Mouse (Mus musculus) left cerebral cortex, postnatal 10 days (tissue): ENCODE results near the gene Cops3. TPM values are rescaled to one million over a fixed set of nuclear protein-coding genes. Genes with fewer than 3 reads are reported as not detected.

Source experiments
- DNase-seq, 2 experiments: peaks; one replicate each; pipeline ENCODE4 v3.0.0; 2021 to 2022; ENCODE audit warnings: low spot score in 2 of 2, mixed read lengths in 1 of 2; ENCODE audit errors: extremely low spot score in 1 of 2
- intact Hi-C: fragments of 180-260 bp; cut with DNase I; formaldehyde crosslinking; loops from one replicate; pipeline ENCODE4 v1.15.1; 2025
- total RNA-seq, 2 experiments: library from RNA; stranded (reverse); gene quantifications; 2 replicates each; pipeline ENCODE4 v1.2.3; 2021

Gene Cops3
- total RNA-seq, 2 experiments from 2014 or later, result 76.4 to 81.7 TPM

DNA sequence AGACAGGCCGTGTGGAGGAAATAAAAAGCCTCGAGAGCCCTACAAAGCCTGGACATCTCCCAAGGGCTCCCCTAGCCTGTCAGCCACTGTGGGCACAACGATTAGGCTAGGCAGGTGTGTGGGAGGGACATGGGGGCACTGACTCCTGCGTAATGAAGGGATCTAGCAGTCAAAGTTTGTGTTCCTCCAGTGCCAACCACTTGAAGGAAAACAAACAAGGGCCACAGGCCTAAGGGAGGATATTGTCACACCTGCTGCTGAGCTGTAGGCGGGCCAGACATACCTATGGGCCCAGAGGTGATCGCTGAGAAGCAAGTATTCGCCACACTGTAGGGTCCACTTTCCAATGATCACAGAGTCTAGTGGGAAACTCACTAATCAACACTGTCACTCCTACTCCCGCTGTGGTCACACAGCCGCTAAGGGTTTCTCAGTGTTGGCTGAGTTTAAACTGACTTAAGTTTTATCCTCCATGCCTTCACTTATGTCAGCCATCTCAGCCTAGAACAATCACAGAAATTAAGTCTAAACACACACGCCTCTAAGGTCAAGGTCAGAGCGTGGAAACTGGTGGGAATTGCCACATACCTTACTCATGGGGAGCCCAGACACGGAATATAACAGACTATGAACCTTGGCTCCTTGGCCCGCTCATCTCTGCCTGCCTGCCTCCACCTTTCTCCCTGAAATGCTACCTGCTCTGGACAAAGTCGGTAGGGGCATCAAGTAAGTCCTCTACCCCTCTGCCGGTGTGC is 53.0 kb downstream of the Cops3 start:
- intact Hi-C loops, result no loop called here
- DNase-seq, result no peak

DNA sequence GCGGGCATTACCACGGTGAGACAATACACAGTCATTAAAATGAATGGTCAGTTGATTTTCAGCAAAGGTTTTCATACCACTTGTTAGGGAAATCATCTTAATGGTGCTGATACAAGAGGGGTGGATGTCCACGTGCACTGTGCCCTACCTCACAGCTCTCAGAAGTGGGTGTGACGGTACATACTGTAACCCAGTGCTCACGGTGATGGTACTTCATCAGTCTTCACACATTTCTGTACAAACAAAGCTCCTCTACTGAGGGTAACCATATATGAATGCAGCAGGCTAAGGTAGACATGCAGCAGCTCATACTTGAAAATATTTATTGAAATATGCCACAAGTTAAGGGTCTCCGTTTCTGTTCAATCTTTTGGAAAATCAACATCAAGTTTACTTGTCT is 56.0 kb downstream of the Cops3 start:
- no peak for DNase-seq
- intact Hi-C loops, result no loop called here

- intact Hi-C loops, result no loop called here
Observed at GRCm38 (mm10) chr11:59782091-59782590, 57.5 kb downstream of the Cops3 start.

DNA sequence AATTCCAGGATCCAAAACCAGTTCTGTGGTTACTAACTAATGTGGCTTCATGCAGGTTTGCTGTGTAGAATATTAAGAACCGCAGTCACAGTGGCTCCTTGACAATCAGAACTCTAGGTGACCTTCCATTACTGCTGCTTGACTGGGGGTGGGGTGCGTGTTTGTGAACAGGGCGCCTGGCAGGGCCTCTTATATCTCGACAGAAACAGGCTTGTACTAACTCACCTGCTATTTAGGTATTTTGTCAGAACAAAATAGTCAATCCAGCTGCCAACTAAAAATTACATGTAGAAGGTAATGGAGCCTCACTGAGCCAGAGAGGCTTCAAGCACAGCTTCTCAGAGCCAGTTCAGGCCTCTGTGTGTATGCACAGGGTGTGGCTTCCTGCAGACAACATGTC is 59.4 kb downstream of the Cops3 start:
- intact Hi-C loops, result no loop called here

More at GRCm38 (mm10) chr11:59782091-59782590, 57.5 kb downstream of the Cops3 start:
- DNase-seq, result no peak

DNA sequence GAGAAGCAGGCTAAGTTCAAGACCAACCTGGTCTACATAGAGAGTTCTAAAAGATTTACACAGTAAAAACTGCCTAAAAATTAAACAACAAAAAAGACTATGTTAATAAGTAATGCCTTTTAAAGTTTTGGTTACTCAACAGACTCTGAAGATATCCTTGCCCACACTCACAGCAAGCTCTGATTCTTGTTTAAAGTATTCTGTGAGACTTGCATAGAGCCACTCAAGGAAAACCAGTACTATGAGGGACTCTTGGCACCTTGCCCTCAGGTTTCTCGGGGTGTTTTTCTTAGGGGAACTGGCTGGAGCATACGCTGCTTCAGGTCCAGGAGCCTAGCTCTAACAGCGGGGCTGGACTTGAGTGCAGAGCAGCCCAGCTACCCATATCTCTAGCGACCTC is 60.2 kb downstream of the Cops3 start:
- no peak for DNase-seq
- intact Hi-C loops, result loop anchor here (10.0 kb wide), 1 partner anchor 255 kb away; the partner anchor contains the start of gene Zkscan17

More for the DNA sequence above, 59.4 kb downstream of the Cops3 start:
- DNase-seq, result no peak

GRCm38 (mm10) chr11:59778874-59779223 is 60.8 kb downstream of the Cops3 start:
- intact Hi-C loops, result loop anchor here (10.0 kb wide), 1 partner anchor 254 kb away; the partner anchor contains the start of gene Zkscan17
- DNase-seq, result no peak

DNA sequence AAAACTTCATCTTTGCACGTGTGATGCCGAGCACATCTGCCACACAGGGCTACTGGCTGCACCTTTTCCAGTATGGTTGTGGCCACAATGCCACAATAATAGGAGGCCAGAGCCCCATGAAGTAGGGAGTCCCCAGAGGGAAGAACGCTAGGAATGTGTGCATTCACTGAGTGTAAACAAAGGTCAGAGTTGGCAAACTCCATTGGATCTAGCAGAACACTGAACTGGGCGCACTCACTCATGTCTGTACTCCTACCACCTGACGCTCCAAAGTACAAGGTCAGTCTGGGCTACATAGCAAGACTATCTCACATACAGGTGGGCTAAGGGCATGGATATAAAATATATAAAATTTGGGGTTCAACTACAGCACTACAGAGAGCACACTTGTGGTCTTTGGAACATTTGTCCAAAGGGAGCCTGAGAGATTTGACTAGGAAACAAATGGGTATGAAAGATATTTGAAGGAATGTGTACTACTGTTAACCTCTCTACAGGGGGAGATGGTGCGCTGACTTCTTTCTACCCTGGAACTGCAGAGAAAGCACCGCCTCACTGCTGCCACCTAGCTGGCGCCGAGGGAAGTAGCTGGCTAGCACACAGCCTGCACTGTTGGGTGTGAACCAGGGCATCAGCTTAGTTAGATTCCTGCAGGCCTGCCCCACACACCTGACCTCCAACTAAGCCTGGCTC is 61.3 kb downstream of the Cops3 start:
- DNase-seq, result peak; percentile 40 to 83
- intact Hi-C loops, result loop anchor here (10.0 kb wide), 1 partner anchor 254 kb away; the partner anchor contains the start of gene Zkscan17

DNA sequence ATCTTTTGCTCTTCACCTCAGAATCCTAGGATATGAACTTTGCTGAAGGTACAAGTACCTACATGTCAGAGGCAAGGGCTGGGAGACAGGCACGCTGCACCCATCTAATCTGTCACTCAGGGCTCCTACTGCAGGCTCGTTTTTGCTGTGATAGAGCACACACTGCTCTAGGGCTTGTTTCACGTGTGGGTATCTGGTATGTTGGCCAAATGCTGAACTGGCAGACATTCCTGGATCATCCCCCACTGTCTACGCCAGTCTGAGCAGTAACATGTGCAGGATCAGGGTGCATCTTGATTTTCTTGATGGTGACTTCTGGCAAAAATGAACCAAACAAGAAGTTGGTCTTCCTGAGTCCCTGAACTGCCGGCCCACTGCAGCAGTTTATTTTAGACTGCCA is 62.4 kb downstream of the Cops3 start:
- no peak for DNase-seq
- intact Hi-C loops, result loop anchor here (10.0 kb wide), 1 partner anchor 252 kb away; the partner anchor contains the start of gene Zkscan17

- intact Hi-C loops, result loop anchor here (10.0 kb wide), 1 partner anchor 251 kb away; the partner anchor contains the start of gene Zkscan17
- DNase-seq, result no peak
Observed at GRCm38 (mm10) chr11:59775435-59776148, 64.0 kb downstream of the Cops3 start.

DNA sequence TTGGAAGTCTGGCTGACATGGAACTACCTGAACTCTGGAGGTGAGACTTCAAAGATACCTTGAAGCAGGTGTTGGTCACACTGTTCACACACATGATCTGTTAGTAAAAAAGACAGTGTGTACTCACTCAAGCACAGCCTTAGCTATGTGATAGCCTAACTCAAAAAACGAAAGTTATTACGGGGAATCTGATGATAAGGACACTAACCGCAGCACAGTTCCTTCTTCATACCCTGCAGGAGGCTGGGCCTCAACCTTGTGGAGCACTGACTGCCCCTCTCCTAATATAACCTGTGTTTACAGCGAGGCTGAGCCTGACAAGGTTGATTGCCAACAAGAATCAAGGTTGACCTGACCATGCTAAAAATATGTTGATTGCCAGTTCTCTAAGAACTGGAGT is 65.1 kb downstream of the Cops3 start:
- no peak for DNase-seq
- intact Hi-C loops, result loop anchor here (10.0 kb wide), 1 partner anchor 250 kb away; the partner anchor contains the start of gene Zkscan17

GRCm38 (mm10) chr11:59772902-59773301 is 66.7 kb downstream of the Cops3 start:
- DNase-seq, result no peak
- intact Hi-C loops, result loop anchor here (10.0 kb wide), 1 partner anchor 248 kb away; the partner anchor contains the start of gene Zkscan17

- DNase-seq, result no peak
- intact Hi-C loops, result loop anchor here (10.0 kb wide), 1 partner anchor 247 kb away; the partner anchor contains the start of gene Zkscan17
Observed at GRCm38 (mm10) chr11:59772291-59772690, 67.3 kb downstream of the Cops3 start.

DNA sequence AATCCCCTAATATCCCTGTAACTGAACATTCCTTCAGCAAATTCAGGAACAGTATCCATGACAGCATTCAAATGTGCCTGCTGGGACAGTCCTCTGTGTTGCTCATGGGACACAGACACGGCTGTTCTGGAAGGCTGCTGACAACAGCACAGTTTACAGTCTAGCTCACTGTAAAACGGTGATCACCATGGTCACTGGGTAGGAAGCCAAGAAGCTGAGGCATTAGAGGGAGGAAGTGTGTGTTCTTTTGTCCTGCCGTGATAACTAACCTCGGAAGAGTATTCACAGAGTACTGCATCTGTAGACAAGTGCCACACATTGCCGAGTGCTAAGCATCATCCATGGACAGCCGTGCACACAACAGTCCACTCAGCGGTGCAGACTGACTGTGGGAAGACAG is 68.9 kb downstream of the Cops3 start:
- intact Hi-C loops, result loop anchor here (10.0 kb wide), 1 partner anchor 246 kb away; the partner anchor contains the start of gene Zkscan17
- DNase-seq, result no peak

- intact Hi-C loops, result loop anchor here (10.0 kb wide), 1 partner anchor 245 kb away; the partner anchor contains the start of gene Zkscan17
Observed at GRCm38 (mm10) chr11:59769738-59770137, 69.9 kb downstream of the Cops3 start.

DNA sequence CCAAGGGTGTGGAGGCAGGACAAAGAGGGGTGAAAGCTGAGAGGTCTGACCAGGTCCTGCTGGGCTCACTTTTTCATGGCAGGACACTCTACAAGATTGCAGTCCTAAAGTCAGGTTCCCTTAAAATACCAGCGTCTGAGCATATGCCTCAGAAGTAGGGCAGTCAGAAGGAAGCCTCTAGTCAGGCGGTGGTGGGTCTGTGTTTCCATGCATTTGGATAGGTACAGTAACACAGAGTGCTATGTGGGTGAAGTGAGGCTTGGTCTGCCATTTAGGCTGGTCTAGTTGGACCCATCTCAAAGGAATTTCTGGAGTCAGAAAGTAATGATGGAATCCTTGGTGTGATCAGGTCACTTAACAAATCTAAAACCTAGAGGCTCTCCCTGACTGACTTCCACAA is 70.3 kb downstream of the Cops3 start:
- intact Hi-C loops, result no loop called here
- no peak for DNase-seq

More at GRCm38 (mm10) chr11:59769738-59770137, 69.9 kb downstream of the Cops3 start:
- no peak for DNase-seq
